Mouse (Mus musculus): Measurements from ENCODE around the gene 1700012A03Rik. TPM values are rescaled to one million over a fixed set of nuclear protein-coding genes. Genes with fewer than 3 reads are reported as not detected.

Gene 1700012A03Rik
- not detected in 2 replicates for polyA plus RNA-seq (2012)

DNA sequence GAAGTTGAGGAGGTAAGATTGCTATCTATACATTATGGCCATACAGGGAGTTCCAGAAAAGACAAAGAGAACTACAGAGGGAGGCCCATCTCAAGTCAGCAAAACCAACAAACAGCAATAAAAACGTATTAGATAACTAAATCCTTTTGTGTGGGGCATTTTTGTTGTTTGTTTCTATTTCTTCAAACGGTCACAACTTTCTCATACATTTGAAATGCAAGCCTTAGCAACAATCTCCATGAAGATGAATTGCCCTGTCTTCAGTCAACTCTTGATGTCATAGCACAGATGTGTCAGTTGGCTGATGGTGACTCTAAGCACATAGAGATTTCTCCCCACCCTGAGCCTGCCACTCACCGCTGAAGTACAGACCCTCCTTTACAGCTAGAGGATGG, at the start of gene 1700012A03Rik:
1700012A03Rik (plus strand) TSS at position 296 of the 395 bp plus-strand sequence.

All from megakaryocyte-erythroid progenitor cell, adult 5 weeks (primary cell).